Mouse (Mus musculus) stomach, embryonic 14.5 days (tissue): ENCODE measurements around the gene Ctnnbip1. TPM values are rescaled to one million over a fixed set of nuclear protein-coding genes. Genes with fewer than 3 reads are reported as not detected.
"Not testable (repeated sequence)": the region's sequence is repeated elsewhere in the genome, so short reads cannot be mapped to it uniquely, and the experiment has no call there.

Source experiments
- ATAC-seq: fragments of 200-750 bp; cut with Nextera tagmentation; 2 replicates; pipeline ENCODE4 v1.8.0; 2017; ENCODE audit warnings: low read depth, moderate TSS enrichment; ENCODE audit not compliant: insufficient number of reproducible peaks, insufficient read depth, low FRiP score
- H3K27ac ChIP-seq: fragments of 300-500 bp; sonication (generic); 2 replicates; pipeline ENCODE4 v1.5.1; 2014; ENCODE audit warnings: mild to moderate bottlenecking, low read length, moderate library complexity, mixed read lengths
- H3K27me3 ChIP-seq: fragments of 300-500 bp; sonication (generic); 2 replicates; pipeline ENCODE4 v1.6.1; 2014; ENCODE audit warnings: low read length, control low read depth, mixed read lengths; ENCODE audit not compliant: control insufficient read depth, insufficient read depth
- H3K36me3 ChIP-seq: fragments of 300-500 bp; sonication (generic); 2 replicates; pipeline ENCODE4 v1.6.1; 2014; ENCODE audit warnings: mild to moderate bottlenecking, control low read depth, low read length, moderate library complexity, mixed read lengths; ENCODE audit not compliant: control insufficient read depth, insufficient read depth
- H3K4me1 ChIP-seq: fragments of 300-500 bp; sonication (generic); 2 replicates; pipeline ENCODE4 v1.6.1; 2014; ENCODE audit warnings: low read length, control low read depth, mixed read lengths; ENCODE audit not compliant: control insufficient read depth, insufficient read depth
- H3K4me2 ChIP-seq: fragments of 300-500 bp; sonication (generic); replicated peaks from 2 replicates; pipeline ENCODE4 v1.6.1; 2014; ENCODE audit warnings: low read depth, low read length, control low read depth
- H3K4me3 ChIP-seq: fragments of 300-500 bp; sonication (generic); 2 replicates; pipeline ENCODE4 v1.5.1; 2014; ENCODE audit warnings: low read depth, low read length, control low read depth
- H3K9ac ChIP-seq: fragments of 300-500 bp; sonication (generic); replicated peaks from 2 replicates; pipeline ENCODE4 v1.6.1; 2014; ENCODE audit warnings: low read depth, mild to moderate bottlenecking, control low read depth, low read length, moderate library complexity, mixed read lengths
- H3K9me3 ChIP-seq: fragments of 300-500 bp; sonication (generic); 2 replicates; pipeline ENCODE4 v1.6.1; 2016; ENCODE audit warnings: low read depth, low read length, control low read depth; ENCODE audit not compliant: control insufficient read depth
- WGBS: fragments of 180-500 bp; shearing (Covaris S2); extraction: QIAGEN DNeasy Blood & Tissue Kit; methylation state at CpG from one replicate; pipeline ENCODE4 v1.1.7; 2014; 5-methylcytosine and 5-hydroxymethylcytosine counted together
- microRNA-seq: library from miRNA; unstranded; fragments of <30 nt; microRNA quantifications from one replicate; pipeline ENCODE4, GENCODE M21; 2016
- polyA plus RNA-seq: library from polyadenylated mRNA; unstranded; fragments of >200 nt; fragmentation: Nextera tagmentation; extraction: Ambion mirVana; gene quantifications from 2 replicates; pipeline ENCODE4 v1.2.1, GENCODE M21; 2014

Ctnnbip1 gene
- polyA plus RNA-seq, 1 experiment from 2014 or later: 57.7 TPM

DNA sequence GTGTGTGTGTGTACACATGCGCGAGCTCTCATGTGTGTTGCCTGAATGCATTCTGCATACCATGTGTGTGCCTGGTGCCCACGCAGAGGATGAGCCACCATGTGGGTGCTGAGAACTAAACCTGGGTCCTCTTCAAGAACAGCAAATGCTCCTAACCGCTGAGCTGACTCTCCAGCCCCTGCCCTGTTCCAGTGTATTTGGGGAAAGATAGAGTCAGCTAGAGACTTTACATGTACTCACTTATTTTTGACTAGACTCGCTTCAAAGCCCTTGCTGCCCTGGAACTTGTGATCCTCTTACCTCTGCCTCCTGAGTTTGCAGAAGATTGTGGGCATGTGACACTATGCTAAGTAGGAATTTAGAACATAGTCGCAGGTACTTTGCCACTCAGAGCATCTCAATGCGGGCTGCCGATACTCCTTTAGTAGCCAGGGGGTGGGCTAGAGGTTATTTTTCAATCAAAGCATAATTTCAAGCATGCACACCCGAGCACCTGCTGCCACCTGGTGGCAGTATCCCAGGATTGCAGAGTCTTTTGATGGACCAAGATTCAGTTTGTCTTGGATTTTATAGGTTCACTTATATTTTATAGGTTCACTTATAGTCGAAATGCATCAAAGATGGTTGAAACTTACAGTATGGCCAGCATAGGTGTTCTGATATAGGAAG lies 93.5 kb downstream of the Ctnnbip1 start:
- no peaks in the 10 kb centered on the region; the same call in 1 of the 2 replicates for H3K36me3 ChIP-seq
- no peak overlapping the region for H3K27ac ChIP-seq
- H3K4me1 ChIP-seq: peaks cover 8% of the 10 kb centered on the region; the same call in 1 of the 2 replicates
- H3K9ac ChIP-seq: no peak overlapping the region
- H3K4me2 ChIP-seq: no peak overlapping the region
- no peak for ATAC-seq
- WGBS: 49% methylated on average over 10 of the region's 10 CpGs
- H3K4me3 ChIP-seq: no peak overlapping the region
- no peaks in the 10 kb centered on the region for H3K9me3 ChIP-seq
- H3K27me3 ChIP-seq: no peaks in the 10 kb centered on the region

- H3K4me3 ChIP-seq, H3K27ac ChIP-seq, H3K27me3 ChIP-seq, H3K9ac ChIP-seq, H3K4me1 ChIP-seq, H3K36me3 ChIP-seq, ATAC-seq, H3K4me2 ChIP-seq, H3K9me3 ChIP-seq: not testable (repeated sequence)
- WGBS: 72% methylated on average over 6 of the region's 6 CpGs
These were observed 95.5 kb downstream of the Ctnnbip1 start for GRCm38 (mm10) chr4:149613497-149613896.

DNA sequence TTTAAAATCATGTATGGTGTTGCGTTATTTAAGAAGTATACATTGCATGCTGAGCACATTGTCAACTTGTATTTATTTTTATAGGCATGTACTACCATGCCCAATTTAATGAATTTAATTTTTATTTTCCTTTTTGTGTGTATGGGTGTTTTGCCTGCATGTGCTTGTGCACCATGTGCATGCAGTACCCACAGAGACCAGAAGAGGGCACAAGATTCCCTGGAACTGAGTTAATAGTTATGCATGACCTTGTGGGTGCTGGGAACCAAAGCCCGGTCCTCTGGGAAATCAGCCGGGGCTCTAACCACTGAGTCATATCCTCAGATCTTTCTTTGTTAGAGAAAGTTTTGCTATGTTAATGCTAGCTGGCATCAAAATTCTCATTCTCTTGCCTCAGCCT lies 96.8 kb downstream of the Ctnnbip1 start:
- Histone ChIP-seq H3K27ac (no peak overlapping the region), H3K9me3 (no peaks in the 10 kb centered on the region), H3K4me3 (no peak overlapping the region), H3K9ac (no peak overlapping the region), H3K4me1 (no peaks in the 10 kb centered on the region), H3K27me3 (no peaks in the 10 kb centered on the region), H3K4me2 (no peak overlapping the region), H3K36me3 (no peaks in the 10 kb centered on the region; the same call in 1 of the 2 replicates)
- WGBS: 94% methylated on average over 3 of the region's 3 CpGs
- ATAC-seq: no peak

Small RNA genes within 50 kb of the gene (microRNA-seq; reads per million reads assigned to microRNA genes)
- gene Mir5616: 1.0 reads per million

Other genes with a start within 250 kb of the Ctnnbip1 start
- gene Kif1b, start 210.5 kb upstream of the Ctnnbip1 start, polyA plus RNA-seq: 44.3 and 50.7 TPM in 2 replicates
- gene Ube4b, start 91.5 kb upstream of the Ctnnbip1 start, polyA plus RNA-seq: 41.7 and 44.3 TPM in 2 replicates
- 1.9 TPM in 2 replicates for gene Rbp7, start 63.3 kb upstream of the Ctnnbip1 start, polyA plus RNA-seq
- gene Tmem274, start 40.9 kb upstream of the Ctnnbip1 start, polyA plus RNA-seq: not detected in 2 replicates
- gene Nmnat1, start 33.0 kb upstream of the Ctnnbip1 start, polyA plus RNA-seq: 11.5 and 15.1 TPM in 2 replicates
- gene Lzic, start 33.0 kb upstream of the Ctnnbip1 start, polyA plus RNA-seq: 45.9 and 49.3 TPM in 2 replicates
- gene Clstn1, start 68.2 kb downstream of the Ctnnbip1 start, polyA plus RNA-seq: 22.9 and 24.6 TPM in 2 replicates
- gene Pik3cd, start 184.3 kb downstream of the Ctnnbip1 start, polyA plus RNA-seq: 4.8 and 6.1 TPM in 2 replicates
- gene Tmem201, start 219.8 kb downstream of the Ctnnbip1 start, polyA plus RNA-seq: 19.7 and 21.8 TPM in 2 replicates